Mouse (Mus musculus) spleen, postnatal 4 days (tissue): ENCODE measurements at regions not wholly inside any gene's neighbourhood (a gene's known extent, or its start where the extent isn't known, plus 50 kb on each side); places are given as distances from the start of the nearest gene placed in this dataset.

Experiments
- DNase-seq, 2 experiments: peaks; one replicate each; pipeline ENCODE4 v3.0.0; 2022; ENCODE audit warnings: low spot score in 2 of 2

GRCm38 (mm10) chr9:69705942-69706341 is 54.8 kb downstream of the Foxb1 start:
- no peak for DNase-seq

- DNase-seq: no peak
Observed at GRCm38 (mm10) chr9:69705071-69705470, 55.7 kb downstream of the Foxb1 start.

- no peak for DNase-seq
Observed at GRCm38 (mm10) chr9:69703731-69704130, 57.0 kb downstream of the Foxb1 start.

GRCm38 (mm10) chr9:69702156-69702928 is 58.4 kb downstream of the Foxb1 start:
- no peak for DNase-seq

GRCm38 (mm10) chr9:69700696-69701095 is 60.0 kb downstream of the Foxb1 start:
- DNase-seq: no peak

- DNase-seq: no peak
Observed at GRCm38 (mm10) chr9:69691756-69692155, 69.0 kb downstream of the Foxb1 start.

GRCm38 (mm10) chr9:69687349-69688123 is 73.2 kb downstream of the Foxb1 start:
- no peak for DNase-seq

- no peak for DNase-seq
Observed at GRCm38 (mm10) chr9:69686766-69687165, 74.0 kb downstream of the Foxb1 start.

- no peak for DNase-seq
Observed at GRCm38 (mm10) chr9:69685630-69686029, 75.1 kb downstream of the Foxb1 start.

- no peak for DNase-seq
Observed at GRCm38 (mm10) chr9:69681372-69682213, 79.1 kb downstream of the Foxb1 start.

- DNase-seq: no peak
Observed at GRCm38 (mm10) chr9:69678634-69679033, 82.1 kb downstream of the Foxb1 start.

GRCm38 (mm10) chr9:69673463-69674105 is 87.2 kb downstream of the Foxb1 start:
- DNase-seq: no peak

GRCm38 (mm10) chr9:69672657-69673462 is 87.9 kb downstream of the Foxb1 start:
- DNase-seq: no peak

- DNase-seq: no peak
Observed at GRCm38 (mm10) chr9:69671199-69671598, 89.5 kb downstream of the Foxb1 start.

GRCm38 (mm10) chr9:69670551-69671044 is 90.1 kb downstream of the Foxb1 start:
- DNase-seq: no peak

GRCm38 (mm10) chr9:69669611-69670550 is 90.9 kb downstream of the Foxb1 start:
- no peak for DNase-seq

GRCm38 (mm10) chr9:69668475-69669090 is 92.2 kb downstream of the Foxb1 start:
- no peak for DNase-seq

- DNase-seq: no peak
Observed at GRCm38 (mm10) chr9:69667064-69667533, 93.6 kb downstream of the Foxb1 start.

GRCm38 (mm10) chr9:69664201-69664600 is 96.5 kb downstream of the Foxb1 start:
- DNase-seq: no peak
